Mouse (Mus musculus) right cerebral cortex, postnatal 36 days (tissue): ENCODE measurements around the gene Olfr807.

Experiments
- DNase-seq, 2 experiments: peaks; one replicate each; pipeline ENCODE4 v3.0.0; 2022; ENCODE audit warnings: low spot score in 2 of 2, mixed read lengths in 1 of 2

Gene Olfr807

GRCm38 (mm10) chr10:129757693-129758092 is at the start of gene Olfr807:
TSS of gene Olfr807 (minus strand) at chr10:129757793.
- DNase-seq, result no peak

- DNase-seq, result no peak
Measured at GRCm38 (mm10) chr10:129804296-129804695, 46.7 kb upstream of the Olfr807 start, which contains the start of gene Olfr811. TSS of gene Olfr811 (minus strand) at chr10:129804396.

GRCm38 (mm10) chr10:129794817-129795216 is 37.2 kb upstream of the Olfr807 start, which contains the start of gene Olfr810:
TSS of gene Olfr810 (minus strand) at chr10:129794917.
- DNase-seq, result no peak

- no peak for DNase-seq
Measured at GRCm38 (mm10) chr10:129778123-129778522, 20.5 kb upstream of the Olfr807 start.

- no peak for DNase-seq
Measured at GRCm38 (mm10) chr10:129774338-129774737, 16.7 kb upstream of the Olfr807 start, which contains the start of gene Olfr809. TSS of gene Olfr809 (plus strand) at chr10:129774638.

GRCm38 (mm10) chr10:129765182-129765581 is 7.6 kb upstream of the Olfr807 start, which contains the start of gene Olfr808:
TSS of gene Olfr808 (plus strand) at chr10:129765482.
- DNase-seq, result no peak

GRCm38 (mm10) chr10:129741821-129742220 is 15.8 kb downstream of the Olfr807 start, which contains the start of gene Olfr806:
TSS of gene Olfr806 (minus strand) at chr10:129741921.
- DNase-seq, result no peak

GRCm38 (mm10) chr10:129729275-129729674 is 28.3 kb downstream of the Olfr807 start, which contains the start of gene Olfr805:
TSS of gene Olfr805 (minus strand) at chr10:129729375.
- DNase-seq, result no peak
